Mouse (Mus musculus) kidney, postnatal 25 days (tissue): Measurements from ENCODE around the gene Klrb1a.
A peak's percentile ranks its signal among the peaks of the same experiment; 100 is the strongest.
"Not testable (repeated sequence)": the region's sequence is repeated elsewhere in the genome, so short reads cannot be mapped to it uniquely, and the experiment has no call there.

Experiments used
- DNase-seq, 2 experiments: peaks; one replicate each; pipeline ENCODE4 v3.0.0; 2021; ENCODE audit warnings: mixed read lengths in 2 of 2

The Klrb1a gene

DNA sequence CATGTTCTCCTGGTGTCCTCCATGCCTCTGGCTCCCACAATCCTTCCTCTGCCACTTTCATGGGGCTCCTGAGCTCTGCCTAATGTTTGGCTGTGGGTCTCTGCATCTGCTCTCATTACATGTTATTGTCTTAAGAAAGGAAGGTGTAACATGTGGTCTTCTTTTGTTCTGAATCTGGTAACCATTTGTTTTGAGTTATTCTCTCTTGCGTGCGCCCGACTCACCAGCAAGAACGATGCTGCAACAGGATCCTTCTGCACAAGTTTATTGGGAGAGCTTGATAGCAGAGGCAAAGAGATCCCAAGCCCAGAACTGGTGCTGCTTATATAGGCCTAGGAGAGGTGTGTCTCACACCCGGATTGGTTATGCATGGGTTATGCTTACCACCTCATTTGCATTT, at the start of gene Klrb1a:
Gene Klrb1a (minus strand): TSS at position 101 of the 400 bp plus-strand sequence.
- not testable (repeated sequence) for DNase-seq

DNA sequence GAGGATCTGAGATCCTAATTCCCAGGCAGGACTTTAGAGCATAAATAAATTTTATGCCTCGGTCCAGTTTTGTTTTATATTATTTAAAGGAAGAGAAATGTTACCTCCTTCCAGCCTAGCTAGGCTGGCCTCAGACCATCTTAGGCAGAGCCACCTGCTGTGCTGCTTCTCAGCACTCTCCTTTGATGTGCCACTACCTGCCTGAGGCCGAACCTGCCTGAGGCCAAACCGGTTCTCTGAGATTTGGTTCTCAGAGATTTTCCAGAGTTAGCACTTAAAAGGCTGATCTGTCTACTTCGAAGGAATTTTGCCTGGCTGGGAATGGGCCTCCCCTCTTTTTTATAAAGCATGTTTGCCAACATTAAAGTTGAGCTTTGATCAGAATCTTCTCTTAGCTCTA, 46.6 kb upstream of the Klrb1a start:
- DNase-seq: no peak

DNA sequence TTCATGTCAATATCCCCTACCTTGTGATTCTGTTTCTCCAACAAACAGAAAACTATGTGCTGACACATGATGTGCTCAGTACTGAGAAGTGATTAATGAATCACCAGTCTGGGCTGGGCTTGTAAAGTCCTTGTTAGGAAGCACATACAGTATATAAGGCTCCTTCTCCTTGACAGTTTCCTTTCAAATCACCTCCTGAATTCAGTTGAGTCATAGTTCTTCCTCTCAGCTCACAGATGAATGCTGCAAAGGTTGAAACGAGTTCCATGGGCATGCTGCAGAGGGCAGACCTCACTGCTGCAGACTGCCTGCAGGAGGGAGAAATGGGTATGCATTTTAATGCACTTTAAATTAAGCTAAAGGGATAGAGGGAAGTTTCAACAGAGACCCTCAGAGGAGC, 38.9 kb upstream of the Klrb1a start, which contains the start of gene Clec2h:
Gene Clec2h (plus strand): TSS at position 180 of the 400 bp plus-strand sequence.
- peak; percentile 24 to 54 for DNase-seq

DNA sequence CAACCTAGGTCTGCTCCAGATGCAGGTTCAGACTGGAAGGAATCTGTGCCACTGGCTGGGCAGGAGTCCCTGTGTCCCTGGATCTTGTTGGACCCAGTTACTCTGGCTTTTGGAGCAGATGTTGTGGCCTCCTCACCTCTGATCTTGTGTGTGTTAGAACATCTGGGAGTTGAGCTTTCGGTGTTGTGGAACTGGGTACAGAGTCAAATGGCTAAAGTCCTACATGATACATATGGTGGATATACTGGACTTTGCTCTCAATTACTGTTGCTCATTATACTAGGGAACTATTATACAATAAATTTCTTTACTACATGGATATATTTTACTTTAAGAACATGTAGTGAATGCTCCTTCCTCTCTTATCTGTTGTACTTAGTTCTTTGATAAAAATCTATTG, 37.9 kb upstream of the Klrb1a start:
- no peak for DNase-seq

DNA sequence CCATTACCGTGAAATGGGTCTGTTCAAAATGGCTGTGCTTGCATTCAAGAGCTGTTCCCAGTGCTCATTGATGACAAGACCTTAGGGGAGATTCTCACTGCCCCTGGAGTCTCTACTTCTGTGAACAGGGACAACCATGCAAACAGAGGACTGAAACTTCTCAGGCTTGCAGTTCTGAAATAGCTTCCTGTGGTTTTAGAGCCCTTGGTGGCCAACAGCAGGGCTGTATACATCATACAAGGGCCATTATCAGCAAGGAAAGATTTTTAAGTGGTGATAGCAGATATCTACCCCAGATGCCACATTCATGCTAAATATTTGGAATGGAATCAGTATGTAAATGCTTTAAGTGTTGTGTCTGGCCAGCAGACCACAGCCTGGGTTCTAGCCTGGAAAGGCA, 29.6 kb upstream of the Klrb1a start:
- DNase-seq: no peak

DNA sequence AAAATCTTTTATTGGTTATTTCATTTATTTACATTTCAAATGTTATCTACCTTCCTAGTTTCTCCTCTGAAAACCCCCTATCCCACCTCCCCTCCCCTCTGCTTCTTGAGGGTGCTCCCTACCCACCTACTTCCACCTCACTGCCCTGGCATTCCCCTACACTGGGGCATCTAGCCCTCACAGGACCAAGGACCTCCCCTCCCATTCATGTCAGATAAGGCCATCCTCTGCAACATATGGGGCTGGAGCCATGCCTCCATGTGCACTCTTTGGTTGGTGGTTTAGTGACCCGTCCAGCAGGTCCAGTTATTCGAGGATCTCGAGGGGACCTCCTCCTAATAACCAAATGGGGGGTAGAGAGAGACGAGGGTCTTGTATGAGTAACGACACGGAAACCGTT, 27.5 kb upstream of the Klrb1a start:
- not testable (repeated sequence) for DNase-seq

DNA sequence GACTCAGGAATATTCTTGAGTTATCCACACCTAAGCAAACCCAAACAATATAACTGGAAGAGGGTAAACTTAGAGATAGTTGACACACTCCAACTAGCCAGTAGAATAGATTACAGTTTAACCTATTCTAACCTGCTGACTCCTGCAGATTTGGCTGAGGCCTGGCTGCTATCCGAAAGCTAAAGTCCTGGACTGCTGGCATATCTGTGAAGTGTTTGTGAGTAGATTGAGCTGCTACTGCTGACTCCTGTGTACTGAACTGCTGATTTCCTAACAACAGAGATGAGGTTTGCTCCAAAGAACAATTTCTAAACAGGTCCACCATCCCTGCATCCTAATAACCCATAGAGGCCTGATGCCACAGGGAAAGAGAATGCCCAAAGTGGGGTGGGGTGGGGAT, 26.9 kb upstream of the Klrb1a start:
- DNase-seq: peak; percentile 64 to 76

DNA sequence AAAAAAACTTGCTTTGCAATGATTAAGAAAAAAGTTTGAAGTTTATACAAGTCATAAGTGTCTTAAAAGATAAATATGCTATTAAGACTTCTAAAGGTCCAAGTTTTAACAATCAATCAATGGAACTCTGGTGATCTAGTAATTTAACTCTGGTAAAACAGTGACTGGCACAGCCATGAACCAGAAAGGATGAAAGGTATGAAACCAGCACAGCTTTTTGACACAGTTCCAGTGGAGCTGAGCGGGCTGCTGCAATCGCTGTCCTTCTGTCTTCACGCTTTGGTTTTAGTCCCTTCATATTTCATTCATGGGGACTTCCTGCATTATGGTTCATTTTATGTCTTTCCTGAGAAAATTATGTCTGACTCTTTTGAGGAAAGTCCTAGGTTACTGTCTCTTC, 26.3 kb upstream of the Klrb1a start:
- DNase-seq: peak in 1 of 2 experiments; percentile 18

DNA sequence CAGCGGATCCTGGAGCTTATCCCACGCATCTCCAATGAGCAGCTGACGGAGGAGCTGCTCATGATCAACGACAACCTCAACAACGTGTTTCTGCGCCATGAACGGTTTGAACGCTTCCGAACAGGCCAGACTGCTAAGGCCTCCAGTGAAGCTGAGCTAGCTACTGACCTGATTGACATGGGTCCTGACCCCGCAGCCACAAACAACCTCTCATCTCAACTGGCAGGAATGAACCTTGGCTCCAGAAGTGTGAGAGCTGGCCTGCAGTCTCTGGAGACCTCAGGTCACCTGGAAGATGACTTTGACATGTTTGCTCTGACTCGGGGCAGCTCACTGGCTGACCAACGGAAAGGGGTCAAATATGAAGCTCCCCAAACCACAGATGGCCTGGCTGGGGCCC, 22.4 kb upstream of the Klrb1a start:
- DNase-seq: not testable (repeated sequence)

DNA sequence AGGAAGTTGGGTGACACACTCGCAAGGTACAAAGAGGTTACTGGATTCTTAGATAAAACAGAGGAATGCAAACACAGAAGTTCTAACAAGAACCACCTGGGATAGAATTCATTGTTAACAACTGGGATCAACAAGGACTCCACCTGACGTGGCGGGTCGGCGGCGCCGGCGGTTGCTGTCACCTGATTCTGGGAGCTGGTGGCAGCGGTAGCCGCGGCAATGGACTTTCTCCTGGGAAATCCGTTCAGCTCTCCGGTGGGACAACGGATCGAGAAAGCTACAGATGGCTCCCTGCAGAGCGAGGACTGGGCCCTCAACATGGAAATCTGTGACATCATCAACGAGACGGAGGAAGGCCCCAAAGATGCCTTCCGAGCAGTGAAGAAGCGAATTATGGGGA, 21.4 kb upstream of the Klrb1a start:
- not testable (repeated sequence) for DNase-seq

DNA sequence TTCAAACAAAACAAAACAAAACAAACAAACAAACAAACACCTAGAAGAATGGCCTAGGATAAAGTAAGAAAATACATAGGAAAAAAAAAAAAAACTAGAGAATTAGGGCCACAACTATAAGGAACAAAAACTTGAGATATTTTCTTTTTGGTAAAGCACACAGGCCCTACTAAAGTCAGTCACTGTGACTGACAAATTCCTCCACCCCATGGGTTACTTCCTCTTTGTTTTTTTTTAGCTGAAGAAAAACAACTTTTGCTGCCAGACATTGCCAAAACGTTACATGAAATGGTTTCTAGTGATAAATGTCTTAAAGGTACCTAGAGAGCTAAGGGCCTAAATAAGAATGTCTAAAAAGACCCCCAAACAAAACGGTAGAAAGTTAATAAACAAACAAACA, 20.7 kb upstream of the Klrb1a start:
- DNase-seq: no peak

DNA sequence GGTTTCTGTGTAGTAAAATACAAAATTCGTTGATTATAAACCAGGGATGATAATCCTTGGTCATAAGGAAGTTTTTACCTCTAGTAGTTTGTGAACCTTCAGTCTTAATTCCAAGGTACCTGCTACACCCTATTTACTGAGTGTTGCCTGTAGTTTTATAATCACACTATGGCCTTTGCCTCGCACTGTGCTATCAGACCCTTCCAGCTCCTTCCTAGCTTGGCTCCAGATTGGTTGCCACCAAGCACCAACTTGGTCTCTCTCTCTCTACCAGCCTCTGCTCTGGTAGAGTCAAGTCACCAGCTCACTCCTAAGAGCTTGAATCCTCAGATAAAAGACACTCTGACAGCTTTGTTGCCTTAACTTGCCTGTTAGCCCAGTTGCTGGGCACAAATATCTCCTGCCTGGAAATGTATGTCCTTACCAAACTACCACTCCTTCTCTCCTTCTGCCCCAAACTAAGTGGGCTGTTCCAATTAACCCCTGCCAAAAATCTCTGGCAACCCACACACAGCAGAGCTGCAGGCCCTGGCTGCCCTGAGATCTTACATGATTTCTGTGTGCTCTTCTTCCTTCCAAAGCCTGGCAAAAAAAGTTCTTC, 17.9 kb upstream of the Klrb1a start:
- DNase-seq: no peak

DNA sequence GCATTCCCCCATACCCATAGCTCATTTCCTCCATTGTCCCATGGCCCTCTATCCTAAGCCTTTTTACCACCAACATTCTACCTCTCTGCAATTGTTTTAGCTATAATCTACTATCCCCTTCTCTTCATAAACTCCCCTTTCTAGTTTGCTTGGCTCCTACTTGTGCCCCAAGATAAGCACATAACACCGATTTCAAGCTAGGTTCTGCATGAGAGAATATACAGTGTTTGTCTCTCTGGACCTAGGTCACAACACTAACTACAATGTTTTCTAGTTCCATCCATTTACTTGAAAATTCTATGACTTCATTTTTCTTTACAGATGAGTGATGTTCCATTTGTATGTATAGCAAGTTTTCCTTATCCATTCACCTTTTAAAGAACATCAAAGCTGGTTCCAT, 17.3 kb upstream of the Klrb1a start:
- no peak for DNase-seq

DNA sequence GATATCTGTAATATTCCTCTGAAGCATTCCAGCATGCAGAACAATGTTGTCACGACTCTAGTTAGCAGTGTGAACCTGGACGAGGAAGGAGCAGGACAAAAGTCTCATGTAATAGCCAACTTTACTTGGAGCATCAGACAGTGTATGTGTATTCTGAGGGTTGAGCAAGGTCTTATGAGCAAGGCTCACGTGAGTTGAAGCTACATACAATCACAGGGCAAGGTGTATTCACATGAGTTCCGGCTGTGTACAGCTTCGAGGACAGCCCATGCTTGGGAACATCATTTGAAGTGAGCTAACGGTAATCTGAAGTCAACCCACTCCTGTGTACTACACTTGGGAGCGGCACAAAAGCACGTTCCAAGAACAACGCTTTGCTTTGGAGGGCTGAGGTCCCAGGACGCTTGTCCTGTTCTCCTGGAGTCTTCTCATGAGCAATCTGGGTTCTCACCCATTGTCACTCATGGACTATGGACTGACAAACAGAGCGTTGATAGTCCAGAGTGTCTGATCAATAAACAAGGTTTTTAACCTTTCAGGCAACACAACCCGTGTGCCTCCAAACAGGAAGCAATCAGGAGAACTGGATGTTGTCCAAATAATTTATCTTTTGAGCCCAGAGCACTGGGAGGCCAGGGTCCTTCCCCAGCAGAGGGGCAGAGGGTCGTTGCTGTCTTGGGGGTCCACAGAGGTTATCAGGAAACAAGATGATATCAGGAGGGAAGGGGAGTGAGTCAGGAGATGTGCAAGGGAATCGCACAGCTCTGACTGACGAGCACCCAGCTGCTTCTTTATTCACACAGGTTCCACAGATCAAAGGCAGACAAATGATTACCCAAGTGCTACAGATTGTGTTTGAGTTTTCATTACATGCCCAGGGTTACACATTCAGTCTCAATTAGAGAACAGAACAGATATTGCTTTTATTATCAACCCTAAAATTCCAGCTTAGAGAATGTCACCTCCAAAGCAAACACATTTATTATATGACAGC, 7.9 kb upstream of the Klrb1a start:
- DNase-seq: not testable (repeated sequence)

DNA sequence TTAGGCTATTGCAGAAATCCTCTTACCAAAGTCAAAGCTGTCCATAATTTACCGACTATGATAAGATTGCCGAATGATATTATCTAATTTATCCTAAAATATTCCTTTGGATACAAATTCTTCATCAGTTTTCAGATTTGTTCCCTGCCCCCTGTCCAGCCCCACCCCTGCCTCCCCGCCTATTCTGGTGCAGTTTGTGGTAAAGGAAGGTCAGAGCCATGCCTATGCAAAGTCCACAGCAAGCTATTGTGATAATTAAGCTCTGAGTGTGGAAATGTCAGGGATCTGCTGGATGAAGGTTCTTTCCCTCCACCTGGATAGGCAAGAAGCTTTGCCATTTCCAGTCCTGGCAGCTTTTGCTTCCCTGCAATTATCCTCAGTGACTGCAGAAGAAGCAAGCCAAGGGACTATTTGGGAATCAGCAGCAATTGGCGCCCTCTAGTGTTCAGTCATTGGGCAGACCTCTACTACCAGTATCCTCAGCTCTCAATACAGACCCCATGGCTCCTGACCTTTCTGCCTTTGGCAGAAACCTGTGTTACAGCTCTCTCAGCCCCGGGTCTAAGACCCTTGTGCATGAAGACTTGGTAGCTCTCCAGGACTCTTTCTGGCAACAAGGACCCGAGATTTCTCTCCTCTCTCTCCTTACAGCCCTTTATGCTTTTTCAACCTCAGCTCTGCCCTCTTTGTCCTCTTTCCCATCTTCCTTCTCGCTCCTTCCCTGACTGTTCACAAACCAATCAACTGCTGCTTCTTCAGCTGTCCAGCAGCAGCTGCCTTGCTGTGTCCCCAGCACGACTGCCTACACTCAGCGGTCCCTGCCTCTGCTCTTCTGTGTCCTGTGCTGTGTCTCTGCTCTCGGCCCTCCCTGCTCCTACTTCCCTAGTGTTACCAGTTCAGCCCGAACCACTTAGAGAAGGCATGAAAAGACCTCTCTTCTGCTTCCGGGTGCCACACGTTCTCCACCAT, 6.7 kb upstream of the Klrb1a start:
- DNase-seq: peak; percentile 52 to 60

DNA sequence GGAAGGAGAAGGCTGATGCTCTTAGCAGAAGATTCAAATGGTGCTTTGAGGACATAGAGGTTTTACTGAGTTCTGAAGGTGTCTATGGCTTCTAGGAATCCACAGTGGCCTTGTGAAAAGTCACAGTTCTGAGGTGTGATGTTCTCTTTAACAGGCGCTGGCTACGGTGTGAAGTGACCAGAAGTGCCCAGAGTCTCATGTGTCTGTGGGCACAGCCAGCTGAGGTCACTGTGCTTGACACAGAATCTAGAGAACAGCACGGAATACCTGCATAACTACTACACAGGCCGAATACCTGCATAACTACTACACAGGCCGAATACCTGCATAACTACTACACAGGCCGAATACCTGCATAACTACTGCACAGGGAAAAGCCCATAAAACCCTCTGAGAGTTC, 1.9 kb upstream of the Klrb1a start:
- not testable (repeated sequence) for DNase-seq

DNA sequence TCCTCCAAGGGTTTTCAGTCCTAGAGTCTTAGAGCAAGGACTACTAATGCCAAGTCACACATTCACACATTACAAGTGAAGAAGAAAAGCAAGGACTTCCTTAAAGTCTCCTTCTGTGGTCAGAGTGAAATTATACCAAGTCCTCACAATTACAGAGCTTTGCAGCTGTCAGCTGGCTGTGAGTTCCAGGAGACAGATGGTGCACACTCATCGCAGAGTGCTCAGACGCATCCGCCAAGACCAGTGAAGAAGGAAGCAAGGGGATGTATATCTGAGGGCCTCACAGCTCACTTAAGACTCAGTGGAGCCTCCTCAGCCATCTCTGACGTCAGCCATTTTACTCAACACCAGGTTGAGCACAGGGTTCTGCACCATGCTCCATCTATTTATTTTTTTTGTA, 1.1 kb upstream of the Klrb1a start:
- no peak for DNase-seq

DNA sequence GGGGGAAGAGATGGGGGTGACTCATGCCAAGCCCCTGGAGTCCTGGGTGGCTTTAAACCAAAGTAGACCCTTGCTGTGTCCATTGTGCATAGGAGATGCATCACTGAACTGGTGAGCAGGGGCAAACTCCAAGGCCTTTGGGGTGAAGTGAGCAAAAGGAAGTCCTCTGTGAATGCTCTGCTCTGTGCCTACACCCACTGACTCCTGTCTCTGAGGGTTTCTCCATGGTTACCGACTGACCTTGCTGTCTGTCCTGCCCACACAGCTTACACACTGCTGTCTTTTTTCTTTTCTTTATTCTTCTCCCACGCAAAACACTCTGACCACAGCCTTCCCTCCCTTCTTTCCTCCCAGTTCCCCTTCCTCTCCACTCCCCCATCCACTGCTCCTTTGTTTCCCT, 600 bp downstream of the Klrb1a start:
- DNase-seq: no peak

DNA sequence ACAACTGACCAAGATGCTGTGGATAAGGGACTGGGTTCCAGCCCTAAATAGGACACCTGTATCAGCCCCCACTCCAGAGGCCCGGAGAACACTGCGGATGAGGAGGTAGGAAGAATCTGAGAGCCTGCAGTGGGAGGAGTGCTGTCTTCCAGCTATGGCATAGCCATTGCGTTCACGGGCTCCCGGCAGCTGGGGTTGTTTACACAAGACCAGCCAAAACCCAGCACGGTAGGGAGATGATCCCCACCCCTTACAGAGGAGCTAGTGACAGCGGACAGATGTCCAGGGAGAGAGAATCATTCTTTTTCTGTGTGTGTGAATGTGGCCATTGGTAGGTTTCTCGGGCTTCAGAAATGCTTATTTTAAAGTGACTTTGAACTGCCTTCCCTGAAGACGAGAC, 17.0 kb downstream of the Klrb1a start:
- DNase-seq: no peak

DNA sequence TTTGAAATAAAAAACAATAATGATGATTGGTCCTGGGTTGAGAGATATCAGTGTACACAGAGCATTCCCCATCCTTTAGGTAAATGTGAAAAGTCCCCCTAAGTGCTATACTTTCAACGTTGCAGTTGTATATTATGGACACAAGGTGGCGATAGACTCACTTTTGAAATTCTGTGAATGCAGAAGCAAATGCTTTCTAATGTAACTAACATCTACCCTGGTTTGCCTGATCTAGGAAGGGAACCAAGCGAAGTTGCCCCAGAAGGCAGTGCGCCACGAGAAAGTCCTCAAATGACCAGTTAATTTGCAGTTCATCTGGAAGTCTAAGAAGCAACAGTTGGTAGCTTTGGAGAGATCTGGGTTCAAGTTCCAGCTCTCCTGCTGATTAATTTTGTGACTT, 18.8 kb downstream of the Klrb1a start:
- peak in 1 of 2 experiments; percentile 39 for DNase-seq

DNA sequence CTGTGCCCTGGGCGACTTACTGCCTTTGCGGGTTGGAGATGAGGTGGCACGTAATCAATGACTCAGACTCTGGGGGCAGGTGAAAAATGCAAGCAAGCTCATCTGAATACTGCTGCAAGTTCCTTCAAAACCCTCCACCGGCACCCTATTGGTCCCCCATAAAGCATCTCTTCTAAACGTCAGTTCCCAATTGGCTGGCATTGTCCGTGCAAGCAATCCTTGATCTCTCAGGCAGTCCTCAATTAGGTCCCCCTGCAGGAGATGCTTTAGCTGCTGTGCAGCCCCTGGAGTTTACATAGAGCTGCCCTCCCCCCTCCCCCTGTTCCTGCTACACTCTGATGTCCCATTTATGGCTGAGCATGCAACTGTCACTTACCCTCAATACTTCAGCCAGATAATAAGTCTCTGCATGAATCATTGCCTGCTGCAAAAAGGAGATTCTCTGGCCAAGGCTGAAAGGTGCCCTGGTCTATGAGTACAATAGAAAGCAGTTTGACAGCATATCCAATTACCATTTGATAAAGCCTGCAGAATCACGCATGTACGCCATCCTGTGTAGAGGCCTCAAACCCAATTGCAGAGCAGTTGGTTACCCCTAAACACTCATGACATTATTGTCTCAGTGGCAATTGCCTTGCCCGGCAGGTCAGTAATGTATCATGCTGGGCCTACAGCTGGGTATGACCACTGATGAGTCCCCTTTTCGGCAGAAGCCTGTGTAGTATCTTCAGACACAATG, 20.7 kb downstream of the Klrb1a start:
- no peak for DNase-seq

DNA sequence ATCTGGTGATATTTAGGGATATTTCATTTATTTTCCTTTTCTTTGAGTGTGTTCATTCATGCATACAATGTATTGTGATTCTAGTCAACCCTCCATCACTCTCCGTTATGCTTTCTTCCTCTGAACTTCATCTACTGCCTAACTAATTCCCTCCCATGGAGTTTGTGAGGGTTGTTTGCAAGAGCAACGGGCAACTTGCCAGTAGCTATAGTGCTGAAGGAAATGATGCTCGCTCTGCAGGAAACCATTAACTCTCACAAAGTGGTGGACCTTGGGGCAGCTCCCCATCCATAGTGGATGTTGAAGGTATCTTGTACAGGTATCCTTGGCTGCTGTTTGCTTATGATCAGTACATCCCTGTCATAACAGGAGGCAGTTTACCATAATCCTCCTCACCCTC, 21.3 kb downstream of the Klrb1a start:
- peak in 1 of 2 experiments; percentile 3 for DNase-seq
